Mouse (Mus musculus) neural tube, embryonic 15.5 days (tissue): ENCODE data around the gene Astn2. TPM values are rescaled to one million over a fixed set of nuclear protein-coding genes. Genes with fewer than 3 reads are reported as not detected.

Experiments
- ATAC-seq: fragments of 200-750 bp; cut with Nextera tagmentation; 2 replicates; pipeline ENCODE4 v1.8.0; 2017; ENCODE audit warnings: mild to moderate bottlenecking, moderate TSS enrichment, moderate library complexity; ENCODE audit not compliant: low FRiP score
- H3K27ac ChIP-seq: fragments of 300-500 bp; sonication (generic); replicated peaks from 2 replicates; pipeline ENCODE4 v1.5.1; 2015; ENCODE audit warnings: mild to moderate bottlenecking, inconsistent platforms
- H3K27me3 ChIP-seq: fragments of 300-500 bp; sonication (generic); replicated peaks from 2 replicates; pipeline ENCODE4 v1.6.1; 2015; ENCODE audit warnings: inconsistent platforms
- H3K36me3 ChIP-seq: fragments of 300-500 bp; sonication (generic); 2 replicates; pipeline ENCODE4 v1.6.1; 2015; ENCODE audit warnings: inconsistent platforms
- H3K4me1 ChIP-seq: fragments of 300-500 bp; sonication (generic); 2 replicates; pipeline ENCODE4 v1.6.1; 2015; ENCODE audit warnings: inconsistent platforms
- H3K4me2 ChIP-seq: fragments of 300-500 bp; sonication (generic); 2 replicates; pipeline ENCODE4 v1.6.1; 2015; ENCODE audit warnings: inconsistent platforms, mild to moderate bottlenecking, moderate library complexity
- H3K4me3 ChIP-seq: fragments of 300-500 bp; sonication (generic); replicated peaks from 2 replicates; pipeline ENCODE4 v1.5.1; 2015; ENCODE audit warnings: mild to moderate bottlenecking, inconsistent platforms
- H3K9ac ChIP-seq: fragments of 300-500 bp; sonication (generic); replicated peaks from 2 replicates; pipeline ENCODE4 v1.6.1; 2015; ENCODE audit warnings: mild to moderate bottlenecking, inconsistent platforms
- H3K9me3 ChIP-seq: fragments of 300-500 bp; sonication (generic); replicated peaks from 2 replicates; pipeline ENCODE4 v1.6.1; 2016; ENCODE audit warnings: inconsistent platforms
- WGBS: fragments of 180-500 bp; shearing (Covaris S2); methylation state at CpG from one replicate; pipeline ENCODE4 v1.1.7; 2015; ENCODE audit warnings: mixed read lengths; 5-methylcytosine and 5-hydroxymethylcytosine counted together
- polyA plus RNA-seq: library from polyadenylated mRNA; unstranded; fragments of >200 nt; fragmentation: Nextera tagmentation; extraction: Ambion mirVana; gene quantifications from 2 replicates; pipeline ENCODE4 v1.2.1, GENCODE M21; 2015

Gene Astn2
- polyA plus RNA-seq, 1 experiment from 2014 or later: 3.9 TPM

DNA sequence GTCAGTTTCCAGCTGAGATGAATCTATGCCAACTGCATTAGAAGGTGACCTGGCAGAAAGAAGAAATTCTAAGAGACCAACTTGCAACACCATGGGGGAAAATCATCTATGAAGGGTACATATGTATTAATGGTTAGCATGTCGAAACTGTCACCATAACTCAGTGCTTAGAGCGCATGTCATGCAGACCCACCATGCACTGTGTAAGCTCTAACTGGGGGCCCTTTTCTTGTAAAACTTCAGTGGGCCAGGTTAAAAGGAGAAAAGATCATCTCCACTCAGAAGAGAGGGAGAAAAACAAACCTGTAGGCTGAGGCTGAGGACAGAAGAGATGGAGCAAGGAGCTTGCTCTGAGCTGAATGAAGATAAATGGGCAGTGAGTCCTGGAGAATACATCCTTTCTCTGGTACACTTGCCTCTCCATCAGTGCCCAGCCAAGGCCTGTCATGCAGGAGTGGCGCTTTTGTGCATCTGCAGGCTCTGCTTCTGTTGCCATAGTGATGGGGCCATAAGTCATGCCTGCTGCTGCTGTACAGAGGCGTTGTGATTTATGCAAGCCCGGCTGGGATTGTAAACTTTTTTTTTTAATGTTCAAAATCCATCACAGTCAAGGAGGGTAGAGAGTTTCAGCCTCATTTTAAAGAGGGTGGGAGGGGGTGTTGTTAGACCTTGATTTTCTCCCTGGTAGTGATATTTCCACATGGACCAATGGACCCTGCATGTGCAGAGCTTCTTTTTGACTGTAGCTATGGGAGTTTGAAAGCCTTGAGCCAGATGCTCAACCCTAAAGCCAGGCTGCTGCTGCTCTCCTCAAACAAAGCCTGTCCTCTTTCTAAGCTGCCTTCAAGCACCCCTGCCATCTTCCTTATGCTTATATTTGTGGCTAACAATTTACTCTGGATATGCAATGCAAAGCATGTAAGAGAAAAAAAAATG, 508.1 kb downstream of the Astn2 start:
- Histone ChIP-seq H3K4me2 (no peak overlapping the region), H3K36me3 (no peaks in the 10 kb centered on the region), H3K27me3 (no peaks in the 10 kb centered on the region), H3K9ac (no peak overlapping the region), H3K9me3 (no peaks in the 10 kb centered on the region), H3K4me3 (no peak overlapping the region), H3K27ac (peak overlapping the region; percentile 71), H3K4me1 (peaks cover 13% of the 10 kb centered on the region)
- peak; percentile 95 for ATAC-seq
- WGBS: 28% methylated on average over 5 of the region's 5 CpGs

DNA sequence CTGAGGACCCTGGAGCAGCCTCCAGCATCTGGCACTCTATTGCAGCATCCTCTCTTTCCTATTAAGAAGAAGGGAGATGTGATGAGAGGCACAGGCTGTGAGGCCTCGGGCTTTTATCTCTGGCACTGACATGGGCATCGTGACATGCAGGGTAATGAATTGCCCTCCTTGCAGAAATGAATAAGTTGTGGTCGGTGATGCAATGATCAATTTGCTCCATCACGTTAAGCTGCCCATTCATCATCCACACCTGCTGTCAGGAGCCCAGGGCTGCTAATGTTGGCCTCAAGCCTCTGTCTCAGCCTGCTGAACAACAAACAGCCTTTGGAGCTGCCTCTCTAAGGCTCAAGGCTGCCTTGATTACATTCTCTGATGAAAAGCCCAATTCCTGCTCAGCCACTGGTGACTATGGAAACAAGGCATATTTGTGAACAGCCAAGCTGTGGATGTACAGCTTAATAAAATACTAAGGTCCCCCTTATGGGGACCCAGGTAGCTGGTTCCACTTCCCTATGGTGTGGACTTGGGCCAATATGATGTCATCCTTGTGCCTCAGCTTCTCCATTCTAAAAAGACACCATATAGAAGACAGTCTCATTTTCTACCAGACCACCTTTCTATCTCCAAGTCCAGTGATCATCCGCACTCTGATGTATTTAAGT, 515.9 kb downstream of the Astn2 start:
- Histone ChIP-seq H3K9me3 (no peaks in the 10 kb centered on the region), H3K27me3 (no peaks in the 10 kb centered on the region), H3K27ac (0 out of 2 replicates have a peak overlapping the region, but pooled peaks have one; percentile 15), H3K9ac (no peak overlapping the region), H3K4me2 (no peak overlapping the region), H3K36me3 (no peaks in the 10 kb centered on the region), H3K4me3 (no peak overlapping the region), H3K4me1 (peaks cover 7% of the 10 kb centered on the region)
- ATAC-seq: peak; percentile 74
- 35% methylated on average over 5 of the region's 5 CpGs for WGBS

DNA sequence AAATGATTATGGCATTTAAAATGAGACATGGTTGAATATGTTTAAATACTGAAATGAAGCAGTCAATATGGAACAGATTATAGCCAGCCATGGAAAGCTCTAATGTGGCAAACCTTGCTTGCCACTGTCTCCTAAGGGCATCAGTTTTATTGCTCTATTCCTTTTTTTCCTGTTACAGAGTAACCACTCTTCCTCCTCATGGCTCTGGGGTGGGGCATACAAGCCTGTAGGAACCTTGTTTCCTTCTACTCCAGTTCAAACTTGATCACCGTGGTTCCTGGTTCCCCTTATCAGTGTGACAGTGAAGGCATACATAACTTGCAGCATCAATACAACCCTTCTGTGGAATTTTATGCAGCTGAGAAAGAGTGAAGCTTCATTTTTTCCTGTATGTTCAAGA, 517.5 kb downstream of the Astn2 start:
- peaks cover 7% of the 10 kb centered on the region for H3K4me1 ChIP-seq

DNA sequence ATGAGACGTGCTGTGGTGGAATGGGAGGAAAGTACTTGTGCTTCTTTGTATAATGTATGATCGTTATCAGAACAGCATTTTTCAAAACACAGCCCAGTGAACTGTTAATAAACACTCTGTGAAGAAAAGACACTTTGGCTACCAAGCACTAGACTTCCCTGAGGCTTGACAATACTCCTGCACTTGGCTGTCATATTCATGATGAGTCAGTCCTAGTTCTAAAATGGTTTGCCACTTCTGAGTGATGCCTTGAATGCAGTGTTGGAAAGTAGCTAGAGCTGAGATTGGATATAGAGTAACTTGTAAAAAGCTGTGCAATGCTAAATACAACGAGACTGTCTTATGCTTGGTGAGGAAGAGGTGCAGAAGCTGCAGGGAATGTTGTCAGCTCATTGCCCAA, 518.5 kb downstream of the Astn2 start:
- 88% methylated on average over 3 of the region's 3 CpGs for WGBS
- Histone ChIP-seq H3K4me2 (no peak overlapping the region), H3K27me3 (no peaks in the 10 kb centered on the region), H3K27ac (no peak overlapping the region), H3K36me3 (no peaks in the 10 kb centered on the region), H3K4me1 (peaks cover 7% of the 10 kb centered on the region), H3K4me3 (no peak overlapping the region), H3K9ac (no peak overlapping the region), H3K9me3 (no peaks in the 10 kb centered on the region)
- ATAC-seq: no peak

More for the DNA sequence above, 517.5 kb downstream of the Astn2 start:
- Histone ChIP-seq H3K27me3 (no peaks in the 10 kb centered on the region), H3K9ac (no peak overlapping the region), H3K4me3 (no peak overlapping the region), H3K9me3 (no peaks in the 10 kb centered on the region), H3K4me2 (no peak overlapping the region), H3K27ac (no peak overlapping the region), H3K36me3 (no peaks in the 10 kb centered on the region)
- ATAC-seq: no peak
- 69% methylated on average over 1 of the region's 1 CpGs for WGBS

DNA sequence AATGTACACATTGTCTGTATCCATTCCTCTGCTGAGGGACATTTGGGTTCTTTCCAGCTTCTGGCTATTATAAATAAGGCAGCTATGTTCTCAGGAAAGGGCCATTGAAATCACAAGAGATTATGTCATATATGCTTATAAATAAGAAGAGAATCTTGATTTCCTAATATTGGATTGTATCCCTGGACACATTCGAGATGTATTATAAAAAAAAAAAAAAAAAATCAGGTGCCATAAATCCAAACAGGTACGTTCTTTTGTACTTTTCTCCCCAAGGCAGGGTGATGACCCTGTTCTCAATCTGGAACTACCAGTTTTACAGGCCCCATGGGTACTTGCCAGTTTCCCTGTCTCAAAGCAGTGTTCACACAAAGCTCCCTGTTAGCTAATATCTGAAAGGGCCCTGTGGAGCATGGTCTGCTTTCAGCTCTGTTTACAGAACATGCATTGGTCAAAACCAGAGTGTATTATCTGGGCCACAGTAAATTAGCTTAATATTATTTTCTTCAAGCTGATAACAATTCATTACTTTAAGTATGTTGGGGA, 530.1 kb downstream of the Astn2 start:
- no peak overlapping the region for H3K9ac ChIP-seq
- no peaks in the 10 kb centered on the region for H3K36me3 ChIP-seq
- no peaks in the 10 kb centered on the region for H3K4me1 ChIP-seq
- H3K27ac ChIP-seq: no peak overlapping the region
- no peak overlapping the region for H3K4me2 ChIP-seq
- 57% methylated on average over 2 of the region's 2 CpGs for WGBS
- H3K9me3 ChIP-seq: no peaks in the 10 kb centered on the region
- H3K27me3 ChIP-seq: no peaks in the 10 kb centered on the region
- H3K4me3 ChIP-seq: no peak overlapping the region
- ATAC-seq: no peak

DNA sequence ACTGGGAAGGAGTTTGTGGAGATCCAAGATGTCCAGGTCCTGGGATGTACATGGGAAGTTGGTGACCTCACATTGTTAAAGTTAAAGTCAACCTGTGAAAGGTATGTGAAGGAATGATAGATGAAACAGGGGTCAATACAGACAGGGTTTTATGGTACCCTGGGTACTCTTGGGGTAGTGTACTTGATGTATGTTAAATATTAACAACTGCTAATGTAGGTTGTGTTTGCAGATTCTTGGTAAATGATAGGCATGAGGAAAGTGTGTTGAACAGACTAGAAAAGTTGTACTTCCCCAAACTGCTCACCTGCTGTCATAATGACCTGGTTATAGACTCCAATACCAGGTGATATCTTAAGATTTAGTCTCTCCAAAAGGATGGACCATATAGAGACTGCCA, 539.9 kb downstream of the Astn2 start:
- Histone ChIP-seq H3K27ac (no peak overlapping the region), H3K9me3 (no peaks in the 10 kb centered on the region), H3K4me1 (no peaks in the 10 kb centered on the region), H3K4me3 (no peak overlapping the region), H3K27me3 (no peaks in the 10 kb centered on the region), H3K36me3 (no peaks in the 10 kb centered on the region), H3K4me2 (no peak overlapping the region), H3K9ac (no peak overlapping the region)
- ATAC-seq: no peak

DNA sequence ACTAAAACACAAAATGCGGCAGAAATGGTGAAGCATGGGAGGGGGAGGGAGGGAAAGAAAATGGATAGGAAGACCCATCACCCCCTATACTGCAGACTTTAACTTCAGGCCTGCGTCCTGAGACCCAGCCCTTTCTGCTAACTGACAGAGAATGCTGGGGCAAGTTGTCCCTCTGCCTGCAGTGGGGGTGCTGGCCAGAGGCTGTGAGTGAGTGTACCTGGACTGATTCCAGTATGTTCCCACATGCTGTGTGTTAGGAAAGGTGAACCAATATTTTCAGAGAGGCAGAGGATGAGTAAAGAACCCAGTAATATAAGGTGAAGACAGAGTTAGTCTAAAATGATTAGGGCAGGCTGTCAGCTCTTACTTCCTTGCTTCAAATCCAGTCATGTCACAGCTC, 561.2 kb downstream of the Astn2 start:
- H3K36me3 ChIP-seq: no peaks in the 10 kb centered on the region
- no peak overlapping the region for H3K9ac ChIP-seq
- H3K27ac ChIP-seq: no peak overlapping the region
- 82% methylated on average over 2 of the region's 2 CpGs for WGBS
- H3K4me1 ChIP-seq: peaks cover 7% of the 10 kb centered on the region
- no peak for ATAC-seq
- H3K4me2 ChIP-seq: no peak overlapping the region
- no peaks in the 10 kb centered on the region for H3K9me3 ChIP-seq
- H3K27me3 ChIP-seq: 0 out of 2 replicates have a peak, but pooled peaks cover 2% of the 10 kb centered on the region
- no peak overlapping the region for H3K4me3 ChIP-seq

DNA sequence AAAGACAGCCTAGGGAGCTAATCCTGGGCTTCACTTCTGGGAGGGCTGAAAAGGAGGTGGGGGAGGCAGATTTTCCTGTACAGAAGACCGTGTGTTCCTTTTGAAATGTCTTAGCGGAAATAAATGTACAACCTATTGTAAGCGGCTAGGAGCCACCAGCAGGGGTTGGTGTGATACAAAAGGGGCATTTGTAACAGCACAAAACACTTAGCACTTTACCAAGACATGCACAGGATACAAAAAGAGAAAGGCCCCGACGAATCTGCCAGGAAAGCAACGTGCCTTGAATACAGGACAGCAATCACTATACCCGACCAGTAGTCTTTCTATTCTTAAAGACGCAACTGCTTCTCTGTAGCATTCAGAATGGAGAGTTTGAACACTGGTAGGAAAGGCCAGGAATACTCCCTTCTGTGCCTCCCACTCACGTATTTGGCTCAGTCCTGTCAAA, 564.8 kb downstream of the Astn2 start:
- Histone ChIP-seq H3K4me1 (peaks cover 7% of the 10 kb centered on the region), H3K9me3 (no peaks in the 10 kb centered on the region), H3K9ac (no peak overlapping the region), H3K36me3 (no peaks in the 10 kb centered on the region), H3K4me3 (no peak overlapping the region), H3K27ac (no peak overlapping the region), H3K4me2 (no peak overlapping the region), H3K27me3 (peaks cover 7% of the 10 kb centered on the region)
- peak; percentile 83 for ATAC-seq
- 11% methylated on average over 9 of the region's 9 CpGs for WGBS

DNA sequence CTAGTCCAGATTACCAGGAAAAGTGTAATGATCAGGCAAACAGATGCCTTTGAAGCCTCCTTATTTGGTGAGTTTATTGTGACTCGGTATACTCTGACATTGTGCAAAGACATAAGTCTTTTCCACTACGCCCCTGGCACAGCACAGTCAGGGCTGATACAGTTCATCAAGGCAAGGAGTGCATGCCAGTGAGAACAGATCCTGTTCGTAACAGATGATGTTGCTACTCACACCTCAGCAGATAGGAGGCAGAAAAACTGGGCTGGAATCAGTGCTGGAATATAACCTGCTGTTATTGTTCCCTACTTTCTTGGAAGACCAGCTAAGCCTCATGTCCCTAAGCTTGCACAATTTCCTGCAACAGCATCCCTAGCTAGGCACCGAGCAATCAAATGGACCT, 565.6 kb downstream of the Astn2 start:
- 47% methylated on average over 4 of the region's 4 CpGs for WGBS
- no peaks in the 10 kb centered on the region for H3K36me3 ChIP-seq
- H3K9me3 ChIP-seq: no peaks in the 10 kb centered on the region
- H3K4me3 ChIP-seq: no peak overlapping the region
- H3K27ac ChIP-seq: no peak overlapping the region
- peaks cover 10% of the 10 kb centered on the region for H3K27me3 ChIP-seq
- ATAC-seq: peak; percentile 22; the same call in 1 of the 2 replicates
- no peak overlapping the region for H3K9ac ChIP-seq
- H3K4me1 ChIP-seq: peaks cover 7% of the 10 kb centered on the region
- no peak overlapping the region for H3K4me2 ChIP-seq

DNA sequence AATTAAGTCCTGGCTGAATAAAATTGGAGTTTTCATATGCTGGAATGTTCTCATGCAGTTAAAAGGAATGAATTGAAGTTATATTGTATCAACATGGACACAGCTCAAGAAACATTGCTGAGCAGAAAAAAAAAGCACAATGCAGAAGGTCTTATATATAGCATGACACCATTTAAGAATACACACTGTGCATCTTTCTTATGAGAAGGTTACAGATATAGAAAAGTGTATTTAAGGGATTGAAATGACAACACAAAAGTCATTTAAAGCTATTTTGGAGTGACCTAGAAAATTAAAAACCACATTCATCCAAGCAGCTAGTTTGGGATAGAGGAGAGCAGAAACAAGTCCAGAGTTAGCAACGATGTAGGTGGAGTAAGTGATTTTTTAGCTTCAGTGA, 571.4 kb downstream of the Astn2 start:
- Histone ChIP-seq H3K27me3 (peaks cover 7% of the 10 kb centered on the region), H3K4me1 (no peaks in the 10 kb centered on the region), H3K9ac (no peak overlapping the region), H3K4me3 (no peak overlapping the region), H3K27ac (no peak overlapping the region), H3K9me3 (no peaks in the 10 kb centered on the region), H3K36me3 (no peaks in the 10 kb centered on the region), H3K4me2 (no peak overlapping the region)
- 90% methylated on average over 1 of the region's 1 CpGs for WGBS
- no peak for ATAC-seq

DNA sequence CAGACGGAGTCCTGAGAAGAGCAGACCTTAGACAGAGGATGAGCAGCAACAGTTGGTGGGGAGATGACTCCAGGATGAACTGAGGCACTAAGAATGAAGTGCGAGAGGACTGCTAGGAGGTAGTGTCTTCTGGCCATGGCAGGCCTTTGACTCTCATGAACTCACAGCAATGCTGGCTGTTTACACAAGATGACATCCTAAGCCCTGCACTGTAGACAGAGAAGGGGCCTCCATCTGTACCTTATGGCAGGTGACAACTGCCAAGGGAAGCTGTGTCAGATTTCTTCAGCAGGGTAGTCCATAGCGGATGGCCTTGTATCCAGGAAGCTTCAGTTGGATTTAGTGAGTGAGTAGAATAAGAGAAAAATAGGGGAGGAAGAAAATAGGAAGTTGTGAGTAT, 572.5 kb downstream of the Astn2 start:
- Histone ChIP-seq H3K9me3 (no peaks in the 10 kb centered on the region), H3K4me2 (no peak overlapping the region), H3K27ac (no peak overlapping the region), H3K36me3 (no peaks in the 10 kb centered on the region), H3K27me3 (peaks cover 7% of the 10 kb centered on the region), H3K4me1 (no peaks in the 10 kb centered on the region), H3K4me3 (no peak overlapping the region), H3K9ac (no peak overlapping the region)
- no peak for ATAC-seq
- 81% methylated on average over 3 of the region's 3 CpGs for WGBS

DNA sequence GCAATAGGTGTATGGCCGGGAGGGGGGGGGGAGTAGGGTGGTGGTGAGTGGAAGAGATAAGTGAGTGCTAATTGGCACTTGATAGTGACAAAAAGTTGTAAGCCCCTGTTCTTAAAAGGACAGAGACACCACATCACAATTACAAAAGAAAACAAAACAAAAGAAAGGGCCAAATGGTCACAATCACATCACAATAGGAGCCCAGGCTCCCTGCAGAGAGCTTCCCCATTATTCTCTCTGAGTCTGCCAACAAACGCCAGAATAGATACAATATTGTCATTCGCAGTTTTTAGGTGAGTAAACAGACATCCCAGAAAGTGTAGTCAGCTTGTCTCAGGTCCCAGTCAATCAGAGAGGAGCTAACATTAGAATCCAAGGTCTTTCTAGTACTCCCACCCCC, 573.9 kb downstream of the Astn2 start:
- H3K36me3 ChIP-seq: no peaks in the 10 kb centered on the region
- no peak overlapping the region for H3K4me3 ChIP-seq
- no peak overlapping the region for H3K9ac ChIP-seq
- H3K27me3 ChIP-seq: peaks cover 3% of the 10 kb centered on the region; the same call in 1 of the 2 replicates
- no peak overlapping the region for H3K4me2 ChIP-seq
- no peaks in the 10 kb centered on the region for H3K9me3 ChIP-seq
- H3K4me1 ChIP-seq: no peaks in the 10 kb centered on the region
- WGBS: 2% methylated on average over 3 of the region's 3 CpGs
- no peak overlapping the region for H3K27ac ChIP-seq
- no peak for ATAC-seq
